Mouse (Mus musculus): ENCODE results near the gene Man1a2.

- no peak for TF ChIP-seq CTCF (IDR thresholded peaks at IDR 0.05; ENCODE audit: extremely low read depth, insufficient read depth, low read length)
- no peak for TF ChIP-seq POLR2A (IDR thresholded peaks at IDR 0.05; ENCODE audit: extremely low read depth, insufficient read depth, low read length)
These were observed 50.5 kb downstream of the Man1a2 start for GRCm38 (mm10) chr3:100634821-100635220.

Data from cortical plate, adult 2 months (tissue).